Mouse (Mus musculus) midbrain, embryonic 11.5 days (tissue): ENCODE measurements around the gene Ccm2l. TPM values are rescaled to one million over a fixed set of nuclear protein-coding genes. Genes with fewer than 3 reads are reported as not detected.
A peak's percentile ranks its signal among the peaks of the same experiment; 100 is the strongest.

Experiments used
- ATAC-seq: fragments of 200-750 bp; cut with Nextera tagmentation; 2 replicates; pipeline ENCODE4 v1.8.0; 2017; ENCODE audit warnings: moderate TSS enrichment, moderate library complexity; ENCODE audit not compliant: low FRiP score
- DNase-seq: peaks from one replicate; pipeline ENCODE4 v3.0.0; 2015; ENCODE audit warnings: low spot score; ENCODE audit errors: missing footprints
- H3K27ac ChIP-seq: fragments of 300-500 bp; sonication (generic); 2 replicates; pipeline ENCODE4 v1.5.1; 2014; ENCODE audit warnings: low read depth, low read length
- H3K27me3 ChIP-seq: fragments of 300-500 bp; sonication (generic); 2 replicates; pipeline ENCODE4 v1.6.1; 2014; ENCODE audit warnings: mild to moderate bottlenecking, low read length, moderate library complexity, mixed read lengths; ENCODE audit not compliant: control insufficient read depth, insufficient read depth
- H3K36me3 ChIP-seq: fragments of 300-500 bp; sonication (generic); 2 replicates; pipeline ENCODE4 v1.6.1; 2014; ENCODE audit warnings: mild to moderate bottlenecking, low read length, moderate library complexity, mixed read lengths; ENCODE audit not compliant: control insufficient read depth, insufficient read depth
- H3K4me1 ChIP-seq: fragments of 300-500 bp; sonication (generic); 2 replicates; pipeline ENCODE4 v1.6.1; 2014; ENCODE audit warnings: low read length; ENCODE audit not compliant: control insufficient read depth, insufficient read depth
- H3K4me2 ChIP-seq: fragments of 300-500 bp; sonication (generic); 2 replicates; pipeline ENCODE4 v1.6.1; 2014; ENCODE audit warnings: mild to moderate bottlenecking, moderate library complexity
- H3K4me3 ChIP-seq: fragments of 300-500 bp; sonication (generic); 2 replicates; pipeline ENCODE4 v1.5.1; 2014; ENCODE audit warnings: low read depth, low read length
- H3K9ac ChIP-seq: fragments of 300-500 bp; sonication (generic); 2 replicates; pipeline ENCODE4 v1.6.1; 2014; ENCODE audit warnings: low read length
- H3K9me3 ChIP-seq: fragments of 300-500 bp; sonication (generic); 2 replicates; pipeline ENCODE4 v1.6.1; 2016; ENCODE audit warnings: low read length; ENCODE audit not compliant: control insufficient read depth
- WGBS: fragments of 180-500 bp; shearing (Covaris S2); extraction: QIAGEN DNeasy Blood & Tissue Kit; methylation state at CpG from one replicate; pipeline ENCODE4 v1.1.7; 2014; 5-methylcytosine and 5-hydroxymethylcytosine counted together
- polyA plus RNA-seq: library from polyadenylated mRNA; unstranded; fragments of >200 nt; fragmentation: Nextera tagmentation; extraction: Ambion mirVana; gene quantifications from 2 replicates; pipeline ENCODE4 v1.2.1, GENCODE M21; 2014

Gene Ccm2l
- polyA plus RNA-seq, 1 experiment from 2014 or later, result 1.2 TPM

DNA sequence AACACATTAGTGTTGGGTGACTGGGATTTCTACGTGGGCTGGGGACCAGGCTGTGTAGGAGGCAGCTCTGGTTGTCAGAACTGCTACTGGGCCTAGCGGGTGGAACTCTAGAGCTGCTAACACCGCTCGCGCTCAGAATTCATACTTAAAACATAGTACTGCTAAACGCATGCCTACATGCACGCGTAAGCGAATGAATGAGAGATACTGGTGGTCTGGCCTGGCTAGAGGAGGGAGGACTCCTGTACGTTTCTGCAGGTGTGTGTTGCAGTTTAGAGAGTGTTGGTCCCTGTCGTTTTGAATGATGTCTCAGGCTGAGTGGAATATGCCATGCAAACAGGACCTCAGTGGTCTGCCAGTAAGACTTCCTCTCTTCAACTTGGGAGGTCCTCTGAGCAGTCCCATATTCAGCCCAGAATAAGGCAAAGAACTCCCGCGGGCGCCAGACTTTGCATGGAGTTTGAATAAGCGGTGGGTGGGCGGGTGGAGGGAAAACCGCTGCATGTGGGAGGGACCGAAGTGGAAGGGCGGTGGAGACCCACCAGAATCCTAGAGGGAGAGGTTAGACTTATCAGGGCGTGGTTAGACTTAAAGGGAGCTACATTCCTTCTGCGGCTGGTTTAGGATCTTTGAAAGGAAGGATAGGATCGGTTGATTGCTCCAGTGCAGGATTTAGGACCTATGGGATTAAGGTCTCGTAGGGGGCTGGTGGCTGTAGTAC, 41.5 kb downstream of the Ccm2l start:
- peaks cover 18% of the 10 kb centered on the region for H3K27me3 ChIP-seq
- no peak overlapping the region for H3K4me3 ChIP-seq
- no peak overlapping the region for H3K27ac ChIP-seq
- H3K4me2 ChIP-seq, result peak overlapping the region; percentile 86; the same call in 1 of the 2 replicates
- no peaks in the 10 kb centered on the region for H3K36me3 ChIP-seq
- H3K4me1 ChIP-seq, result peaks cover 10% of the 10 kb centered on the region
- H3K9me3 ChIP-seq, result no peaks in the 10 kb centered on the region
- H3K9ac ChIP-seq, result no peak overlapping the region
- WGBS, result 33% methylated on average over 23 of the region's 23 CpGs
- DNase-seq (peak; percentile 90), ATAC-seq (no peak)

DNA sequence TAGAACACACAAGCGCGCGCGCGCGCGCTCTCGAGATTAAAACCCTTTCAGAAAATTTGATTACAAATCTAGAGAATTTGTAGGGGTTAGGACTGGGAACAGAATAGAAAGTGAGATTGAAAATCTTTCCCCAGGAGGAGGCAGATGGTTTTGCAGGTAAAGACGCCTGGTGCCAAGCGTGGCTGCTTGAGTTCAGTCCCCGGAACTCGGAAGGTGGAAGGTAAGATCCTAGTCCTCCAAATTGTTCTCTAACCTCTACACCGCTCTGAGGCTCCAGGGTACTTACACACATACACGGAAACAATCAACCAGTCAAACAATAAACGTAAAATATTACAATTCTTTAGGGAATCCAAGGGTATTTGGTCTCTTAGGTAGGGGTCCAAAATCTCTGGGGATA, 42.0 kb downstream of the Ccm2l start:
- H3K9me3 ChIP-seq, result no peaks in the 10 kb centered on the region
- WGBS, result 3% methylated on average over 15 of the region's 15 CpGs
- H3K27ac ChIP-seq, result no peak overlapping the region
- peaks cover 10% of the 10 kb centered on the region for H3K4me1 ChIP-seq
- no peaks in the 10 kb centered on the region for H3K36me3 ChIP-seq
- H3K27me3 ChIP-seq, result peaks cover 18% of the 10 kb centered on the region
- H3K4me3 ChIP-seq, result peak overlapping the region; percentile 40
- ATAC-seq (no peak), DNase-seq (peak; percentile 91)
- H3K9ac ChIP-seq, result no peak overlapping the region
- H3K4me2 ChIP-seq, result peak overlapping the region; percentile 86

GRCm38 (mm10) chr2:153108313-153109264, 42.8 kb downstream of the Ccm2l start, which contains the start of gene Hck:
Hck (plus strand) TSS chr2:153108468.
- DNase-seq (peak; percentile 88), ATAC-seq (peak; percentile 75)
- Histone ChIP-seq H3K4me2 (peak within 1 kb of the TSS; percentile 86), H3K4me1 (peaks cover 10% of the 10 kb centered on the region), H3K36me3 (no peaks in the 10 kb centered on the region), H3K4me3 (peak within 1 kb of the TSS; percentile 40), H3K9me3 (no peaks in the 10 kb centered on the region), H3K27me3 (peaks cover 18% of the 10 kb centered on the region), H3K27ac (no peak within 1 kb of the TSS), H3K9ac (peak within 1 kb of the TSS; percentile 43)
- 3% methylated on average over 52 of the region's 52 CpGs for WGBS

DNA sequence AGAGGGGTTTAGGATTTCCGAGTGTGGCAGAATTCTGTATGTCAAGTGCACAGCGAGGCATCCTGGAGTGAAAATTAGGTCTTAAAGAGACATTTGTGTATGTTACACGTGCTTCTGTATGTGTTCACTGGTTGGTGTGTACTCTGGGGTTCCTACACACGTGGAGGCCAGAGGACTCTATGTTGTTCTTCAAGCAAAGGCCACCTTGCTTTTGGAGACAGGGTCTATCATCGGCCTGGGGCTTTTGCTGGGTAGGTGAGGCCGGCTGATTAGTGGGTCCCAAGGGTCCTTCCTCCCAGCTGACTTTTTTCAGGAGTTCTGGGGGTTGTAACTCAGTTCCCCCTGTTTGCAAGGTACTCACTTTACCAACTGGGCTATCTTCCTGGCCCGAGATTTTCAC, 43.8 kb downstream of the Ccm2l start:
- H3K4me2 ChIP-seq, result no peak overlapping the region
- no peak for ATAC-seq
- H3K27ac ChIP-seq, result no peak overlapping the region
- no peak overlapping the region for H3K9ac ChIP-seq
- peaks cover 10% of the 10 kb centered on the region for H3K4me1 ChIP-seq
- no peaks in the 10 kb centered on the region for H3K36me3 ChIP-seq
- DNase-seq, result no peak
- no peak overlapping the region for H3K4me3 ChIP-seq
- H3K9me3 ChIP-seq, result no peaks in the 10 kb centered on the region
- 73% methylated on average over 7 of the region's 7 CpGs for WGBS
- peaks cover 18% of the 10 kb centered on the region for H3K27me3 ChIP-seq

DNA sequence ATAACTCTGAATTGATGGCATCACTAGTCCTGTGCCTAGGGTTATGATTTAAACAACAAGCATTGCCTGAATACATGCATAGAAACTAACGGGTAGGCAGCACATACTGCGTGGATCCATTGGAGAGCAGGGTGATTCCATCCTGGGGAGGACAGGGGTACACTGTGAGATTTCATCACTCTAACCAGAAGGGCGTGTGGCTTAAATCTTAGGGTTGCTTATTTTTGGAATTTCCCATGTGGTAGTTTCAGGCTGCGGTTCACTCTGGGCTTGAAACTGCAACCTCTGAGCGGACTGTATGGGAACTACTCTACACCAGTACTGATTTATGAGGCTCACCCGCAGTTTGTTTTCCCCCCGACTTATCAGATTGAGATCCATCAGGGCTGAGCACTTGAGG, 45.5 kb downstream of the Ccm2l start:
- ATAC-seq (no peak), DNase-seq (peak; percentile 8)
- H3K9ac ChIP-seq, result no peak overlapping the region
- H3K27me3 ChIP-seq, result peaks cover 18% of the 10 kb centered on the region
- H3K4me1 ChIP-seq, result peaks cover 10% of the 10 kb centered on the region
- no peak overlapping the region for H3K4me3 ChIP-seq
- H3K36me3 ChIP-seq, result no peaks in the 10 kb centered on the region
- H3K9me3 ChIP-seq, result no peaks in the 10 kb centered on the region
- WGBS, result 92% methylated on average over 7 of the region's 7 CpGs
- H3K27ac ChIP-seq, result no peak overlapping the region
- H3K4me2 ChIP-seq, result no peak overlapping the region

- WGBS, result 83% methylated on average over 4 of the region's 4 CpGs
- DNase-seq (no peak), ATAC-seq (no peak)
- no peaks in the 10 kb centered on the region for H3K9me3 ChIP-seq
- no peaks in the 10 kb centered on the region for H3K4me1 ChIP-seq
- H3K27ac ChIP-seq, result no peak overlapping the region
- H3K9ac ChIP-seq, result no peak overlapping the region
- no peak overlapping the region for H3K4me2 ChIP-seq
- H3K4me3 ChIP-seq, result no peak overlapping the region
- no peaks in the 10 kb centered on the region for H3K36me3 ChIP-seq
- H3K27me3 ChIP-seq, result no peaks in the 10 kb centered on the region
These were observed 49.9 kb downstream of the Ccm2l start for GRCm38 (mm10) chr2:153115679-153116081.

GRCm38 (mm10) chr2:153117051-153117486, 51.3 kb downstream of the Ccm2l start:
- peak; percentile 44 for DNase-seq
- no peak overlapping the region for H3K4me3 ChIP-seq

GRCm38 (mm10) chr2:153119488-153119887, 53.7 kb downstream of the Ccm2l start:
- H3K4me1 ChIP-seq, result no peaks in the 10 kb centered on the region
- no peak overlapping the region for H3K4me3 ChIP-seq
- no peak for ATAC-seq
- WGBS, result 86% methylated on average over 6 of the region's 6 CpGs
- H3K36me3 ChIP-seq, result no peaks in the 10 kb centered on the region
- no peak overlapping the region for H3K4me2 ChIP-seq
- no peaks in the 10 kb centered on the region for H3K9me3 ChIP-seq
- peak; percentile 35 for DNase-seq
- no peak overlapping the region for H3K27ac ChIP-seq
- H3K9ac ChIP-seq, result no peak overlapping the region
- no peaks in the 10 kb centered on the region for H3K27me3 ChIP-seq

More at GRCm38 (mm10) chr2:153117051-153117486, 51.3 kb downstream of the Ccm2l start:
- WGBS, result 83% methylated on average over 7 of the region's 7 CpGs
- ATAC-seq, result no peak
- H3K27me3 ChIP-seq, result no peaks in the 10 kb centered on the region
- H3K4me2 ChIP-seq, result no peak overlapping the region
- H3K9ac ChIP-seq, result no peak overlapping the region
- H3K4me1 ChIP-seq, result no peaks in the 10 kb centered on the region
- no peaks in the 10 kb centered on the region for H3K9me3 ChIP-seq
- no peak overlapping the region for H3K27ac ChIP-seq
- no peaks in the 10 kb centered on the region for H3K36me3 ChIP-seq

- no peak overlapping the region for H3K27ac ChIP-seq
- no peak overlapping the region for H3K9ac ChIP-seq
- H3K36me3 ChIP-seq, result no peaks in the 10 kb centered on the region
- ATAC-seq (no peak), DNase-seq (peak; percentile 26)
- H3K4me3 ChIP-seq, result no peak overlapping the region
- 77% methylated on average over 8 of the region's 8 CpGs for WGBS
- H3K4me2 ChIP-seq, result no peak overlapping the region
- H3K4me1 ChIP-seq, result no peaks in the 10 kb centered on the region
- no peaks in the 10 kb centered on the region for H3K9me3 ChIP-seq
- no peaks in the 10 kb centered on the region for H3K27me3 ChIP-seq
These were observed 54.4 kb downstream of the Ccm2l start for GRCm38 (mm10) chr2:153120126-153120525.
